Mouse (Mus musculus): ENCODE measurements around the gene Rpia.

Rpia gene

DNA sequence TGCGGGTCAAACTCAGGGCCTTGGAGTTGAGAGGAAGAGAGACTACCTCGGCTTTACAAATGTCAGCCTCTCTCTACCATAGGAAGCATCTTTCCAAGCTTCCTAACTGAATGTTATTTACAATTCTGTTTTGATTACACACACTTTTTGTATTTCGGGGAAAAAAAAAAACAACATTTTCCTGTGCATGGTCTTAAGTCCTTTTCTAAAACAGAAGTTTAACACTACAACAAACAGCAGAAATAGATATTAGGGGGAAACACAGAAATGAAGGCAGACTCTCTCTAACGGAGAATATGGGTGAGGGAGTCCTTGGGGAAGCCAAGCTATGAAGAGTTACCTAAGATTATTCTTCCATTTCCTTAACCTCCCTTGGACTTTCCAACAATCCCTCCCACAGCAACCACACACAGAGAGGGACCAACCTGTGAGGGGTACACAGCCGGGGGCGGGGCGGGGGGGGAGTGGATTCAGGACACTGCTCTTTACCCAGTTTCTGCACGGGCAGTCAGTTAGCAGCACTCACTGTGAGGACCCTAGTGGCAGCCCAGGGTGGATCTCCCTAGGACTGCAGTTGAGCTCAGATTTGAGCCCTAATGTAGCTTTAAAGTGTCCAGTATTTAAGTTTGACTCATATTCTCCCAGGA lies 40.7 kb downstream of the Rpia start:
- WGBS = 82% methylated on average over 8 of the region's 8 CpGs

DNA sequence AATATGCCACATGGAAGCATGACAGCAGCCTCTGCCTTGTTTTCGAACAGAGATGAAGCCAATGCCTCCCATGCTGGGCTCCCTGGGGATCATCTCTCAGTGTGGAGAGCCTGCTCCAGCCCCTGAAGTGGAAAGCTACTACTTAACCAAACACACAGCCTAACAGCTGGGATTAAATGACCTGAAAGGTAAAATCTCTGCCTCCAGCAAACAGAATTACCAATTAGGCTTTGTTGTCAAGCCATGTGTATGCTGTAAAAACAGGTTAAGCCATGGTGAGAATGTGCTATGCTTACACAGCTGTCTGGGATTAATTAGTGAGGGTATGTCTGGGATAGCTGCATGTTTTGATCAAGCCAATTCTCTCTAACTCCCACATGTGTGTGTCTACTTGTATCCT lies 42.3 kb downstream of the Rpia start:
- 83% methylated on average over 1 of the region's 1 CpGs for WGBS

DNA sequence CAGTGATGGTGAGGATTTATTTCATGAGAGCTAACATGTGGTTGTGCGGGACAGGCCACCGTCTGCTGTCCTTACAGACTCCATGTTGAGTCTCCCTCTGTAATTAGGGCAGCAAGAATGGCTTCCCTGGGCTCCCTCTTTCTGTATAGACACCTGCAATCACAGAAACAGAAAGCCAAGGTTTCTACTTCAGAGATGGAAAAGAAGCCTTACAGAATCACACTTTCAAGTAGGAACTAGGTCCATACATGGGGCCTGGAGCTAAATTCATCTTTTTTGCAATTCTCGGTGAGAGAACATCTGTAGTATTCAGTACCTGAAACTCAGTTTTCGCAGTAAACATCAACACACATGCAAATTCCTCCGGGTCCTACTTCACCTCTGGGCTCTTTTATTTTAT lies 44.3 kb downstream of the Rpia start:
- 96% methylated on average over 5 of the region's 5 CpGs for WGBS

DNA sequence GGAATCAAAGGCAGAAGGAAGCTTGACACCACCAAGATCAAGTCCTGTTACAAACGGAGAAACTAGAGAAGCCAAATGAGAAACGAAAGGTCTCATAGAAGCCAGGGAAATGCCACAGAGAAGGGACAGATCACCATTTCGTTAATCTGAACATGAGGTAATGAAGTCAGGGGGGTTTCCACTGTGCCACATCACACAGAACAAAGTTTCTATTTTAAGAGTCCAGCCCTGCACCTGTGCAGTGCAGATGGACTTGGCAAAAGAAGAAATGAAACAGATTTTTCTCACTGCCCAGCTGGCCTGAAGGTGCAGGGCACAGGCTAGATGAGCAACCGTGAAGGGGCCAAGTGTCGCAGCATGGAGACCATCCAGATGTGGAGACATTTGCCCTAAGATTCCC lies 48.1 kb downstream of the Rpia start:
- WGBS = 63% methylated on average over 5 of the region's 5 CpGs

DNA sequence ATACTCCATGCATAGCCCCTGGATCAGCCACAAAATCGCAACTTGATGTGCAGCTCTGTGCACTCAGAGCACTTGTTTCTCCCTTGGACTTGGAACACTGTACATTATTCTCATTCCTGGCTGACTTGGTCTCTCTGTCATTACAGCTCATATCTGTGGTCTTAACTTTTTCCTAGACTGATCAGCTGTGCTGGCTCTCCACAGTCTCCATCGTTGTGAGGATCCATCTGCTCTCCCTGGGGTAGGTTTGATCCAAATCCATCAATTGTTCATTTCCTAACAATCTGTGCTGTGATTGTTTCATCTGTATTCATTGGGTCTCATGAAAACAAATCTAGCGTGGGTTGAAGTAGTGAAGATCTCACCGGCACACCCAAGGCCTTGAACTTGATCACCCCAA lies 49.2 kb downstream of the Rpia start:
- WGBS = 73% methylated on average over 4 of the region's 4 CpGs

DNA sequence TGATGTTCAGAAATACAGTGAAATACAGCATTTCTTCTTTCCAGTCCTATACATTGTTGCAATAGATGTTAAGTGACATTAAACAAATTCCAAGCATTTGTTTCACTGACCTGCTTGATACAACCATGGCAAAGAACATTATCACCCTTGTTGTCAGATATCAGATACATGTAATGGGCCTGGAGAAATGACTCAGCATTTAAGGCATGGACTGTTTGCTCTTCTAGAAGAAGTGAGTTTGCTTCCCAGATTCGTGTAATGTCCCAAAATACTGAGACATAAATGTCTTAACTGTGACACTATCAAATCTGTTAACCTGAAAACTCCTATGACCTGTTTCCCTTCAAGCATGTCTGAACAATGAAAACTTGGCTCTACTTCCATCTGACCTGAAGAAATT lies 52.6 kb downstream of the Rpia start:
- WGBS = 35% methylated on average over 1 of the region's 1 CpGs

DNA sequence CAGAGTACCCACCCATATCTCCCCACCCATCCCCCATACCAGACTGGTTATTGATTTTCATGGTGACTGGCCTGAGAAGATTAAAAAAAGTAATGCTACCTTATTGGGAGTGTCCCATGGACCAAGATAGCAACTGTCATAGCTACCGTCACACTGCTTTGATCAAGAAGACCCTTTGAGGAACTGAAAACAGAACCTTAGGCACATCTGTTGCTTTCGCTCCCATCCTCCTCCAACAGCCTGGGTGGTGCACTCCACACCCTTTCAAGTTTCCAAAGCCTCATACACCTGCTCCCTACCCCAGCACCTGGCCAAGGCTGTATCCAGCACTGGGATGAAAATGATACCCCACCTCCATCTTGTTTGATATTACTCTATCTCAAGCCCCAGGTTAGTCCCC lies 56.5 kb downstream of the Rpia start:
- WGBS = 96% methylated on average over 2 of the region's 2 CpGs

DNA sequence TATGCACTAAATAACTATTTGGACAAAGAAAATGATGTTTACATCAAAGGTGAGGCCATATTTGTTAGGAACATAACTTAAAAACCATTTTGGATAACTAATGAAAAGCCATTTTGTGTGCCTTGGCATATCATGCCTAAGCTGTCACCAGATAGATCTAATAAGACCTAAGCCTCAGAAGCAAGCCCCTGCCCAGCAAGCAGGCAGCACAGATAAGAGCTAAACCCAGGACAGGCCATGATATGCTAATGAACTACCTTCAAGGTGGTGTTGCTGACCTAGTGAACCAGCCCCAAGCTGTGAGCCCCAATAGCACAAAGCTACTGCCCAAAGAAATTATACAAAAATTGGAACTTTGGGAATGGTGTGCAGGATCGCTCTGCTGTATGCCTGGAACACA lies 62.9 kb downstream of the Rpia start:
- 94% methylated on average over 1 of the region's 1 CpGs for WGBS

DNA sequence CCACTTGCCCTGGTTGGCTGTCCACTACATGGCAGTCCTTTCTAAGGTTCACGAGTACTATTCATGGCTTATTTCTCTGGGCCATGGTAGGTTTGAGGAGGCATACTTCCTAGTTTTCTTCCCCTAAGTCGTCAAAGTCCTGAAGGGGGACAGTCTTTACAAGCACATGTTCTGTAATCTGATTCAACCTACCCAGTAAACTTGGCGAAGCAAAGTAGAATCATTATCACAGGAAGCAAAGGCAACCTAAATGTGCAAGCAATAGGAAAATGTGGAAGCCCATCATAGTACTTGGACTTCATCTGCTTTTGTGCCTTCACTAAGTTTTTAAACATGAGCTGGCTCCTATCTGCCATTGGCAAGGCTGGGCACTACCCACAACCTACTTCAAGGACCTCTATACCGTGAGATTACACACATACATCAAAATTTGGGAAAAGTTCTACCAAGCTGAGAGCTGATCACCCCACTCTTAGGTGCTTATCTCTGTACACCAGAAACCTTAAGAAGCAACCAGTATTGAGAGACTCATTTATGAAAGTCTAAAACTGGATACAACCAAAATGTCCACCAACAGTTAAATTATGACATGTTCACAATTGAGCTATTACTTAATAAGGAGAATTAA lies 64.8 kb downstream of the Rpia start:
- WGBS = 82% methylated on average over 4 of the region's 4 CpGs

DNA sequence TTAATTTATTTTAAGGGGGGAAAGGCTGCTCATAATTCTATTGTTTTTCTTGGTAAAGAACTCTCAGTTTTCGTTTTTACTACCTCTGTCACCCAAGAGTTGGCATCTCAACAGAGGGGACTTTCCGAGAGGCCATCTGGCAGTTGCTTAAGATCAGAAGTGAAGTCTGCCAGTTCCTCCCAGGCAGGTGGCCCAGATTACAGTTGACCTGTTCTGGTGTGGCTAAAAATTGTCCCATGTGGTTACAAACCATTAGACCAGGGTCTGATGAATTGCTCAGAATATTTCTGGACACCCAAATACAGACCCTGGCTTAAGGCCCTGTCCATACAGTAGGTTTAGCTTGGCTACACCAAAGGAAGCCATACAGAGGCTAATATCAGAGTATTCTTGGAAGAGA lies 66.4 kb downstream of the Rpia start:
- 66% methylated on average over 2 of the region's 2 CpGs for WGBS

DNA sequence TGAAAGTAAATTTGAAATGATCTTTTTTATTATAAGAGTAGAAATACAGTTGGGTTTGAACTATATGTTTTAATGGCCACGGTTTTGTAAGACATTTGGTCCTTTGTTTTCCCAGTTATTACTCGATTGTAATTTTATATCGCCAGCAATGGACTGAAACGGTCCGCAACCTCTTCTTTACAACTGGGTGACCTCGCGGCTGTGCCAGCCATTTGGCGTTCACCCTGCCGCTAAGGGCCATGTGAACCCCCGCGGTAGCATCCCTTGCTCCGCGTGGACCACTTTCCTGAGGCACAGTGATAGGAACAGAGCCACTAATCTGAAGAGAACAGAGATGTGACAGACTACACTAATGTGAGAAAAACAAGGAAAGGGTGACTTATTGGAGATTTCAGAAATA lies 67.3 kb downstream of the Rpia start:
- WGBS = 95% methylated on average over 13 of the region's 13 CpGs

DNA sequence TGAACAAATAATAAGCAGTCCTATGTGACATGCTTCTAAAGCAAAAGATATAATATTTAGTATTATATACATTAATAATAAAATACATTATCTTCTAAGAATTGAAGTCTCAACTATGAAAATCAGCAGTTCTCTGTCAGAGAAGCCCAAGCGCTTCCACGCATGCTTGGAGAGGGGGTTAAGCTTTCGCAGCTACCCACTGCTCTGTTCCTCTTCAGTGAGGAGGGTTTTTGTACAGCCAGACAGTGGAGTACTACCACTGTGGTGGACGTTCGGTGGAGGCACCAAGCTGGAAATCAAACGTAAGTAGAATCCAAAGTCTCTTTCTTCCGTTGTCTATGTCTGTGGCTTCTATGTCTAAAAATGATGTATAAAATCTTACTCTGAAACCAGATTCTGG lies 69.7 kb downstream of the Rpia start:
- WGBS = 85% methylated on average over 7 of the region's 7 CpGs

DNA sequence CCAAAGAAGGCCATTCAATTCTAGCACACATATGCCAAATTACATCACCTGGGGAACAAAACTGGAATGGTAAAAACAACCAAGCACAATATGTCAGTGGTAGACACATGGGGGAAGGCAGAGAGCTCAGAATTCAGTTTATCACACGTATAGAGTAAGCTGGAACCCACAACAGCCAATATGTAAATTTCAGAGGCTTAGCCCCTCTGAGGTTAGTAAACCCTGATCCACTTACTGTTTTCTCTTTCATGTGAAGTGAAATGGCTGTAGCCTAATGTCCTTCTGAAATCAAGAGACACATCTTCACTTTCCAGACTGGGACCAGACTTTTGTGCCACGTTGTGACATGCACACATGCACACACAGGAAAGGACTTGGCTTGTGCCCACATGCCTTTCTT lies 73.3 kb downstream of the Rpia start:
- 71% methylated on average over 2 of the region's 2 CpGs for WGBS

DNA sequence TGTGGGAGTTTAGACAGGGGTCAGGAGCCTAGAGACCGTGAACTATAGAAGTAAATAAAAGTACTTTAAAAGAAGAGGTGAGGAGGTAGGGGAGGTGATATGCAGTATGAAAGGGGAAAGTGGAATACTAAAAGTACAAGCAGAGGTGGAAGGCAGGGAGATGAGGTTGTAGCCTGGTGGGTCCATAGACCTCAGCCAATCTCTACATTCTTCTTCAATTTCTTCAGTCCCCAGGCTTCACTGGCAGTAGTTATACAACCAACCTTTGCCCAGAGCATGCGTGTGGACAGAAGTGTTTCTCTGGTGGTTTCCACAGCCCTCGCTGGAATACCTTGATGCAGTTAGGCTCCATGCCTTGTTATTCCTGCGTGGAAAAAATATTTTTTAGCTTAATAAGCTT lies 73.9 kb downstream of the Rpia start:
- 90% methylated on average over 4 of the region's 4 CpGs for WGBS

DNA sequence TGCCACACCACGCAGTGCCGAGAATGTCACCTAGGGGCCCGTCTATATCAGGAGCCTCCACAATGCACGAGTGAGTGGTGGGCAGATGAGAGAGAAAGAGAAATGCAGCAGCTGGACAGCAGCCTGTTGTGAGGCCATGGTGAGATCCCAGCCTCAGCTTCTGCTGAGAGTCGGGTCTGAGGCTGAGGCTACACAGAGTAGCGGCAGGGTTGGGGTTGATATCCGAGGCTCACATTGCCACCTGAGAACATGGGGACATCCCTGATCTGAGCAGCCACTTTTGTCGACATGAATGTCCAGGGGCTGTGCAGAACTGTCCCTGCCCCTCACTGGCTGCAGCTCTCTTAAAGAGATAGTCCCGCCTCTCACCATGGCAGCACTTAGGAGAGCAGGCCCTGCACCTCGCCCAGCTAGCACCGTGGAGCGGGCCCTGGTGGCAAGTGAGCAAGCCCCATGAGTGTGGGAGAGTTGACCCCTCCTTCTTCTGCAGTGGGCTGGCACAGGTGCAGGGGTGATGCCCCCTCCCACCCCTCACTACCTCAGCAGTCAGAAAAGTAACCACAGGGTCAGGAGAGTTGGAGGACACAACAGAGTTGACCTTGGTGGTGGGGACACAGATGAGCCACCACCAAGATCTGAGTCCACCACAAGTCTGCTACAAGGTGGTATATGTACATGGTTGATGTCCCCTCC lies 75.2 kb downstream of the Rpia start:
- 84% methylated on average over 12 of the region's 12 CpGs for WGBS
